Mouse (Mus musculus): ENCODE data around the gene Ppcdc.

GRCm38 (mm10) chr9:57431202-57431601, 8.7 kb downstream of the Ppcdc start:
- no peak for TF ChIP-seq EP300 (IDR thresholded peaks at IDR 0.05; ENCODE audit: low read depth)
- no peak for TF ChIP-seq CTCF (IDR thresholded peaks at IDR 0.05; ENCODE audit: low read depth)
